Mouse (Mus musculus) intestine, embryonic 14.5 days (tissue): Measurements from ENCODE around the gene Adora1. TPM values are rescaled to one million over a fixed set of nuclear protein-coding genes. Genes with fewer than 3 reads are reported as not detected.

Experiments used
- ATAC-seq: fragments of 200-750 bp; cut with Nextera tagmentation; replicated peaks from 2 replicates; pipeline ENCODE4 v1.8.0; 2017; ENCODE audit warnings: low read depth, moderate number of reproducible peaks, moderate TSS enrichment, moderate library complexity; ENCODE audit not compliant: low FRiP score, low TSS enrichment
- DNase-seq: peaks from one replicate; pipeline ENCODE4 v3.0.0-alpha.2; 2018; ENCODE audit warnings: low spot score
- H3K27ac ChIP-seq: fragments of 300-500 bp; sonication (generic); 2 replicates; pipeline ENCODE4 v1.5.1; 2014; ENCODE audit warnings: low read depth, mild to moderate bottlenecking, control low read depth
- H3K27me3 ChIP-seq: fragments of 300-500 bp; sonication (generic); replicated peaks from 2 replicates; pipeline ENCODE4 v1.6.1; 2014; ENCODE audit warnings: low read length, control low read depth; ENCODE audit not compliant: control insufficient read depth, insufficient read depth
- H3K36me3 ChIP-seq: fragments of 300-500 bp; sonication (generic); 2 replicates; pipeline ENCODE4 v1.6.1; 2014; ENCODE audit warnings: low read length, control low read depth; ENCODE audit not compliant: control insufficient read depth, insufficient read depth
- H3K4me1 ChIP-seq: fragments of 300-500 bp; sonication (generic); replicated peaks from 2 replicates; pipeline ENCODE4 v1.6.1; 2014; ENCODE audit warnings: low read length, control low read depth, mixed read lengths; ENCODE audit not compliant: control insufficient read depth, insufficient read depth
- H3K4me2 ChIP-seq: fragments of 300-500 bp; sonication (generic); 2 replicates; pipeline ENCODE4 v1.6.1; 2014; ENCODE audit warnings: low read length
- H3K4me3 ChIP-seq: fragments of 300-500 bp; sonication (generic); 2 replicates; pipeline ENCODE4 v1.5.1; 2014; ENCODE audit warnings: low read depth, low read length, control low read depth, mixed read lengths
- H3K9ac ChIP-seq: fragments of 300-500 bp; sonication (generic); 2 replicates; pipeline ENCODE4 v1.6.1; 2014; ENCODE audit warnings: mild to moderate bottlenecking, low read length
- H3K9me3 ChIP-seq: fragments of 300-500 bp; sonication (generic); 2 replicates; pipeline ENCODE4 v1.6.1; 2016; ENCODE audit warnings: low read length, control low read depth; ENCODE audit not compliant: control insufficient read depth
- WGBS: fragments of 180-500 bp; shearing (Covaris S2); extraction: QIAGEN DNeasy Blood & Tissue Kit; methylation state at CpG from one replicate; pipeline ENCODE4 v1.1.7; 2014; 5-methylcytosine and 5-hydroxymethylcytosine counted together
- polyA plus RNA-seq: library from polyadenylated mRNA; unstranded; fragments of >200 nt; fragmentation: Nextera tagmentation; extraction: Ambion mirVana; gene quantifications from 2 replicates; pipeline ENCODE4 v1.2.1, GENCODE M21; 2014

Gene Adora1
- polyA plus RNA-seq, 1 experiment from 2014 or later, result 2.0 TPM

DNA sequence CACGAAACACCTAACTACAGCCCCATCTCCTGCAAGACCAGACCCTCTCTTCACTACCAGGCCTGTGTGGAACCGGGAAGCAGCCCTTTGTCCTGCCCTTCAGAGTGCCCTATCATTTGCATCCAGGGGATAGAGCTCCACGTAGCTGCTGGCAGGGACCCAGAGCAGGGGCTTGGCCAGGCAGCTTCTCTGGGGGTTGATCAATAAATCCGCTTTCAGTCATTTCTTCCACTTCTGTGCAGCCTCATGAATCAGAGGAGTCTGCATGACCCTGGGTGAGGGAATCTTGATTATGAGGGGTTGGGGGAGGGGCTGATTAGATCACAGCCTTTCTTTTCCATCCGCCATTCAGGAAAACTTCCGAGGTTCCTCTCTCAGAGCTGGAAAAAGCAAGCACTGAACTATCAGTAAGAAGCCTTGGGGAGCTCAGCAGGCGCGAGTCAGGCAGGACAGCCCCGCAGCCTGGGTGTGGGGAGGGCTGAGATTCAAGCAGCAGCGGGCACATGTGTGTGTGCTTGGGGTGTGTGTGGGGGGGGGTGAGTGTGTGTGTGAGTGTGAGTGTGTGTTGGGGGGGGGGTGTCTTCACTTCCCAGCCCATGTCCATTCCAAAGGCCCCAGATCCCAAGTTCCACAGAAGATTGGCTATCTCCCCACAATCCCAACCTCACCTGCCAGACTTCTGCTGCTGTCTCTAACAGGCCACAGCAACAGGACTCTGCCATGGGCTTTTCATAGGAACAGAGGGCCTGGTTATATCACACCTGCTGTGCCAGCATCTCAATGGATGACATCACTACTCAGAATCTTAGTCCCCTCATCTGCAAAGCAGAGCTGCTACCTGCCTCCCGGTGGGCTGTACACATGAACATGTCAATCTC is 19.2 kb downstream of the Adora1 start:
- WGBS, result 42% methylated on average over 11 of the region's 11 CpGs
- peaks cover 22% of the 10 kb centered on the region for H3K4me1 ChIP-seq
- DNase-seq (no peak), ATAC-seq (no peak)
- H3K27me3 ChIP-seq, result no peaks in the 10 kb centered on the region
- no peak overlapping the region for H3K4me2 ChIP-seq
- H3K9ac ChIP-seq, result no peak overlapping the region
- H3K36me3 ChIP-seq, result no peaks in the 10 kb centered on the region
- no peak overlapping the region for H3K4me3 ChIP-seq
- H3K9me3 ChIP-seq, result no peaks in the 10 kb centered on the region
- H3K27ac ChIP-seq, result 0 out of 2 replicates have a peak overlapping the region, but pooled peaks have one; percentile 5

- H3K9ac ChIP-seq, result no peak overlapping the region
- DNase-seq (no peak), ATAC-seq (no peak)
- no peaks in the 10 kb centered on the region for H3K36me3 ChIP-seq
- 62% methylated on average over 7 of the region's 7 CpGs for WGBS
- H3K9me3 ChIP-seq, result no peaks in the 10 kb centered on the region
- H3K4me1 ChIP-seq, result peaks cover 24% of the 10 kb centered on the region
- no peak overlapping the region for H3K27ac ChIP-seq
- H3K27me3 ChIP-seq, result no peaks in the 10 kb centered on the region
- no peak overlapping the region for H3K4me2 ChIP-seq
- no peak overlapping the region for H3K4me3 ChIP-seq
Measured at GRCm38 (mm10) chr1:134215059-134215458, 20.2 kb downstream of the Adora1 start.

GRCm38 (mm10) chr1:134213405-134213804 is 21.8 kb downstream of the Adora1 start:
- Histone ChIP-seq H3K4me1 (peaks cover 24% of the 10 kb centered on the region), H3K36me3 (no peaks in the 10 kb centered on the region), H3K27ac (peak overlapping the region; percentile 51; the same call in 1 of the 2 replicates), H3K9me3 (no peaks in the 10 kb centered on the region), H3K4me3 (no peak overlapping the region), H3K27me3 (no peaks in the 10 kb centered on the region), H3K4me2 (no peak overlapping the region), H3K9ac (no peak overlapping the region)
- DNase-seq, result no peak
- 22% methylated on average over 7 of the region's 7 CpGs for WGBS
- peak; percentile 34; the same call in 1 of the 2 replicates for ATAC-seq

DNA sequence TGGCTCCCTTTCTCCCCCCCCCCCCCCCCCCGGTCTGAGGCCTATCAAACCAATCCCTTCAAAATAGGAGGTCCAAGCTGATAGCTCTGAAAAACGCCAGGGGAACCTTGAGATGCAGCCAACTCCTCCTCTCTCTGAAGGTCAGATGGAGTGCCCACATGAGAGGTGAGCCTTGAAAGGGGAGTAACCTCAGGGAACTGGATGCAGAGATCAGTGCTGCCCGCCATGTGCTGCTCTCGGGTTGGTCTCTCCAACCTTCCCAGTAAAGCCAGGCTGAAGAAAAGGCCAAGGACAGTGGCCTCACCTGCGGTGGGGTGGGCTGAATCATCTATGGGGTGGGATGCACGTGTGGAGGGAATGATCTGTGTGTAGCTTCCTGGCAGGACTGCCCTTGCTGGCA is 22.9 kb downstream of the Adora1 start:
- ATAC-seq (no peak), DNase-seq (no peak)
- 82% methylated on average over 6 of the region's 6 CpGs for WGBS
- Histone ChIP-seq H3K9ac (no peak overlapping the region), H3K36me3 (no peaks in the 10 kb centered on the region), H3K4me1 (peaks cover 24% of the 10 kb centered on the region), H3K9me3 (no peaks in the 10 kb centered on the region), H3K4me3 (no peak overlapping the region), H3K27me3 (no peaks in the 10 kb centered on the region), H3K4me2 (no peak overlapping the region), H3K27ac (no peak overlapping the region)

DNA sequence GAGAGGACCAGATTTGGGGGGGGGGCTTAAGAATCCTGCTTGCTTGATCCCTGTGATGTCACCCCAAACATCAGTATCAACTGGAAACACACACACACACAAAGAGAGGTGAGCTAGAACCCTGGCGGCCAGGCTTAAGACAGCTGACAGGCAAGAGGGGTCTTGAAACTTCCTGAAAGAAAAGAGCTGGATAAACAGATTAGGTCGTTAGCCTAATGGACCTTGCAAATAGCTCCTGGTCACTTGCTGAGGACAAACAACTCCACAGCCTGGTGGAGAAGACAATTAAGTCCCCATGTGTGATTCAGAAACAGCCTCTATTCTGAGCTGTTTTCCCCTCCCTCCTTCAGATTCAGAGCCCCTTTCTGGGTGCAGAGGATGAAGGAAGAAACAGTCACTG is 23.6 kb downstream of the Adora1 start:
- no peaks in the 10 kb centered on the region for H3K9me3 ChIP-seq
- WGBS, result 20% methylated on average over 2 of the region's 2 CpGs
- H3K27ac ChIP-seq, result peak overlapping the region; percentile 29
- no peak overlapping the region for H3K9ac ChIP-seq
- no peak overlapping the region for H3K4me2 ChIP-seq
- H3K27me3 ChIP-seq, result no peaks in the 10 kb centered on the region
- DNase-seq (no peak), ATAC-seq (no peak)
- peaks cover 24% of the 10 kb centered on the region for H3K4me1 ChIP-seq
- no peak overlapping the region for H3K4me3 ChIP-seq
- H3K36me3 ChIP-seq, result no peaks in the 10 kb centered on the region

DNA sequence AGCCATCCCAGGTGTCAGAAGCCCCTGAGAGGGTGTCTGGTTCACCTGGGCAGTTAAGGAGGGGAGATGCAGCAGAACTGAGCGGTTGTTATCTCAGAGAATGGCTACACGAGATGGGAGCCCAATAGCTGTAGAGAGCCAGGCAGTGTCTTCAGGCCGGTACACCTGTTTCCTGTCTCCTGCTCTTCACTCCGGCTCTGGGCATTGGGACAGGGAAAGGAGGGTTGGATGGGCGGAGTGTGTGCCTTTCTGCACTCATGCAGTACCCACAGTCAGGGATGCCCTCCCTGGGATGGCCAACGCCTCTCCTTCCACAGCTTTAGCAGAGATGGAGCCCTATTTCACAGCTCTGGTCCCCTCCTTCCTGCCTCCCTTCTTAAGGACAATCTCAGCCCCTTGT is 24.2 kb downstream of the Adora1 start:
- peaks cover 23% of the 10 kb centered on the region for H3K4me1 ChIP-seq
- H3K4me3 ChIP-seq, result no peak overlapping the region
- H3K9ac ChIP-seq, result no peak overlapping the region
- DNase-seq, result no peak
- peak overlapping the region; percentile 29; the same call in 1 of the 2 replicates for H3K27ac ChIP-seq
- ATAC-seq, result no peak
- H3K4me2 ChIP-seq, result no peak overlapping the region
- no peaks in the 10 kb centered on the region for H3K27me3 ChIP-seq
- H3K36me3 ChIP-seq, result no peaks in the 10 kb centered on the region
- WGBS, result 44% methylated on average over 6 of the region's 6 CpGs
- no peaks in the 10 kb centered on the region for H3K9me3 ChIP-seq

- DNase-seq, result no peak
- Histone ChIP-seq H3K4me3 (no peak overlapping the region), H3K9ac (no peak overlapping the region), H3K4me2 (no peak overlapping the region), H3K36me3 (no peaks in the 10 kb centered on the region), H3K4me1 (peaks cover 23% of the 10 kb centered on the region), H3K27ac (no peak overlapping the region), H3K27me3 (no peaks in the 10 kb centered on the region), H3K9me3 (no peaks in the 10 kb centered on the region)
- 84% methylated on average over 6 of the region's 6 CpGs for WGBS
- no peak for ATAC-seq
Measured at GRCm38 (mm10) chr1:134210179-134210755, 25.0 kb downstream of the Adora1 start.

DNA sequence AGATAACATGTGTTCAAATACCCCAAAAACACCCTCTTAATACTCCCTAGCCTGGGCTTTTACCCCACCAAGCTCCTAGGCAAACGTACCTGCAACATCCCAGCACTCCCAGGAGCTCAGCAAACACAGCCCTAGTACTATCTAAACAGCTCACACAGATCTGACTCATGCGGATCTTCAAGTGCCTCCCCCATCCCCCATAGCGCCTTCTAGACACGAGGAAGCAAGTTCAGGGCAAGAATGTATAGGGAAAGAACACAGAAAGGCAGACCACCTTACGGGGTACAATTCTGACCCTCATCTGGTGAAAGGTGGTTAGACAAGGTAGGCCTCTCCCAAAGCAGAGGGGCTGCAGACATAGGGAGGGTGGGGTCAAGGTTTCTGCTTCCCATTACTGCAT is 29.1 kb downstream of the Adora1 start:
- 13% methylated on average over 5 of the region's 5 CpGs for WGBS
- Histone ChIP-seq H3K4me1 (peaks cover 13% of the 10 kb centered on the region), H3K4me2 (no peak overlapping the region), H3K4me3 (no peak overlapping the region), H3K27ac (peak overlapping the region; percentile 30; the same call in 1 of the 2 replicates), H3K36me3 (no peaks in the 10 kb centered on the region), H3K27me3 (no peaks in the 10 kb centered on the region), H3K9me3 (no peaks in the 10 kb centered on the region), H3K9ac (no peak overlapping the region)
- no peak for DNase-seq
- no peak; the same call in 1 of the 2 replicates for ATAC-seq
